Mouse (Mus musculus): ENCODE results near the gene Ifi208. TPM values are rescaled to one million over a fixed set of nuclear protein-coding genes. Genes with fewer than 3 reads are reported as not detected.

Gene Ifi208
- polyA plus RNA-seq, 1 experiment from 2014 or later = not detected

DNA sequence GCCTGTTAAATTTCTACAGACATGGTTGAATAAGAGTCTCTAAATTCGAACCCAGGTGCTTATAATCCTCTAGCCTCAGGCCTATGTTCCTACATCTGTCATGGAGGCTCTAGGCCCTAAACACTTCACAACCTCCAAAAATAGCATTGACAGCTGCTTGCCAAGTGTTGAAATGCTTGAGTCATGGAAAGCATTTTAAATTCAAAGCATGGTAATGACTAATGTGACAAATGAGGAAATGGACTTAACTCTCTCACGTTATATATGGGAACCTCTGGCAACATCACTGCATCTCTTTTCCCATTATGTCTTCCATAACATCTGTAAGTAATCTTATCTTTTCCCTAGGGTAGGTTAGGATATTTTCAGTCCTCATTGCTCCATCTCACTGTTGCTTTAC is 63.5 kb downstream of the Ifi208 start:
- Histone ChIP-seq H3K4me2 (no peak overlapping the region), H3K9me3 (replicated peaks) (no peaks in the 10 kb centered on the region), H3K4me1 (replicated peaks) (no peaks in the 10 kb centered on the region), H3K4me3 (replicated peaks) (no peak overlapping the region), H3K27ac (replicated peaks) (no peak overlapping the region), H3K9ac (no peak overlapping the region), H3K27me3 (no peaks in the 10 kb centered on the region), H3K36me3 (replicated peaks) (no peaks in the 10 kb centered on the region)
- WGBS (ENCODE audit: insufficient replicate concordance) = 29% methylated on average over 2 of the region's 2 CpGs
- no peak for ATAC-seq (ENCODE audit: insufficient read depth)

DNA sequence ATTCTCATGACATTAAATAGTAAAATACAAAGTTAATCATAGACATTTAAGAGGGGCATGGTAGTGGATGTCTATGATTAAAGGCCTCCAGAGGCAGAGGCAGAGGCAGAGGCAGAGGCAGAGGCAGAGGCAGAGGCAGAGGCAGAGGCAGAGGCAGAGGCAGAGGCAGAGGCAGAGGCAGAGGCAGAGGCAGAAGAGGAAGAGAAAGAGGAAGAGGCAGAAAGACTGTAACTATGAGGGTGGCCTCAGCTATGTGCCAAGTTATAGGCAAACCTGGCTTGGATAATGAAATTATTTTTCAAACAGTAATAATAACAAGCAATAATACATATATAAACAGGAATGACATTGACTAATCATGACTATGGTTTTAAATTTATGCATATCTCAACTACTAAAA is 67.1 kb downstream of the Ifi208 start:
- Histone ChIP-seq H3K9me3 (replicated peaks) (no peaks in the 10 kb centered on the region), H3K4me2 (no peak overlapping the region), H3K27ac (replicated peaks) (no peak overlapping the region), H3K36me3 (replicated peaks) (no peaks in the 10 kb centered on the region), H3K9ac (no peak overlapping the region), H3K4me3 (replicated peaks) (no peak overlapping the region), H3K27me3 (no peaks in the 10 kb centered on the region), H3K4me1 (replicated peaks) (no peaks in the 10 kb centered on the region)
- no peak for ATAC-seq (ENCODE audit: insufficient read depth)

DNA sequence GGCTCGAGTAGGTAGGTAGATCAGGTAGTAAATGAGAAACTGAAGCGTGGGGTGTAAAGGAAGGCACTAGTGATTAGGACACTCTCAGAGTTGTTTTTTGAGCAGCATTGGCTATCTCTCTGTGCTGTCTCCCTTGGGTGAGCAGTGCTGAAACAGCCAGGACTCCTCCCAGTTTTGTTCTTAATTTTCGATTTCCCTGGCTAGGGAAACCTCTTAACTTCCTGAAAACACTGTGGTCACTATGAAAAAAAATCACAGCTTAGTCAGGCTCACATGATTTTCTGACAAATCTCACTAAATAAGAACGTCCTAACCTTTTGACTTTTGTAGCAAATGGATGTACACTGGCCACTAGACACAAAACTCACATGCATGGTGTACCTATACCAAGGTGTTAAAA is 68.2 kb downstream of the Ifi208 start, which contains the start of gene Ifi207:
Ifi207 (minus strand) TSS at position 92 of the 400 bp plus-strand sequence.
- Histone ChIP-seq H3K27ac (replicated peaks) (no peak within 1 kb of the TSS), H3K9me3 (replicated peaks) (no peaks in the 10 kb centered on the region), H3K9ac (no peak within 1 kb of the TSS), H3K4me3 (replicated peaks) (no peak within 1 kb of the TSS), H3K4me2 (no peak within 1 kb of the TSS), H3K27me3 (no peaks in the 10 kb centered on the region), H3K36me3 (replicated peaks) (no peaks in the 10 kb centered on the region), H3K4me1 (replicated peaks) (no peaks in the 10 kb centered on the region)
- ATAC-seq (ENCODE audit: insufficient read depth) = no peak
- WGBS (ENCODE audit: insufficient replicate concordance) = 27% methylated on average over 4 of the region's 4 CpGs

DNA sequence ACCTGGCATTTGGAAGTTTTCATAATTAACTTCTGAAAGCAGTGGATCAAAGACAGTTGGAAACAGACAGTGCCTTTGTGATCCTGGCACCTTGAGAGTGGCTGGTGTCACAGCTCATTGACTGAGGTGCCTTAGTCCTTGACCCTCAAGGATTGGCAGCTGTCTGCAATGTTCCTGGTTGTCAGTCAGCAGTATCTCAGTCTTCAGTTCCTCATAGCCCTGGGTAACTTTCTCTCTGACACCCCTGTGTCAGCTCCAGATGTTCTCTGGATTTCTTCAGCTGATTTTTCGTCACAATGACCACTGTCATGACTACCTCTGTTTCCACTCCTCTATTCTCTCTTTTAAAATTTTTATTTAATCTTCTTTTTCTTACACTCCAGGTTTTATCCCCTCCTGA is 68.8 kb downstream of the Ifi208 start:
- H3K4me1 ChIP-seq (replicated peaks) = no peaks in the 10 kb centered on the region
- no peak overlapping the region for H3K4me3 ChIP-seq (replicated peaks)
- ATAC-seq (ENCODE audit: insufficient read depth) = no peak
- no peaks in the 10 kb centered on the region for H3K27me3 ChIP-seq
- no peaks in the 10 kb centered on the region for H3K36me3 ChIP-seq (replicated peaks)
- H3K4me2 ChIP-seq = no peak overlapping the region
- H3K9ac ChIP-seq = no peak overlapping the region
- no peaks in the 10 kb centered on the region for H3K9me3 ChIP-seq (replicated peaks)
- WGBS (ENCODE audit: insufficient replicate concordance) = 26% methylated on average over 1 of the region's 1 CpGs
- no peak overlapping the region for H3K27ac ChIP-seq (replicated peaks)

Small RNA genes within 50 kb of the gene (microRNA-seq; reads per million reads assigned to microRNA genes)
- not detected for gene Gm44339

Other genes with a start within 250 kb of the Ifi208 start
- 0.10 and 0.18 TPM in 2 replicates for gene Ifi206, start 182.6 kb upstream of the Ifi208 start, polyA plus RNA-seq (2015; fragmentation: Nextera tagmentation; extraction: Ambion mirVana)
- gene Ifi214, start 137.7 kb upstream of the Ifi208 start, polyA plus RNA-seq (2015; fragmentation: Nextera tagmentation; extraction: Ambion mirVana) = 0.02 TPM in 1 of 2 replicates, not detected in the other
- gene Ifi213, start 74.4 kb upstream of the Ifi208 start, polyA plus RNA-seq (2015; fragmentation: Nextera tagmentation; extraction: Ambion mirVana) = 0.17 and 0.38 TPM in 2 replicates
- 0.83 and 0.90 TPM in 2 replicates for gene Ifi209, start 42.8 kb upstream of the Ifi208 start, polyA plus RNA-seq (2015; fragmentation: Nextera tagmentation; extraction: Ambion mirVana)
- gene Ifi207, start 68.1 kb downstream of the Ifi208 start, polyA plus RNA-seq (2015; fragmentation: Nextera tagmentation; extraction: Ambion mirVana) = 1.3 and 1.4 TPM in 2 replicates
- 4.5 and 4.9 TPM in 2 replicates for gene Ifi204, start 93.3 kb downstream of the Ifi208 start, polyA plus RNA-seq (2015; fragmentation: Nextera tagmentation; extraction: Ambion mirVana)
- 1.9 and 3.1 TPM in 2 replicates for gene Ifi211, start 239.4 kb downstream of the Ifi208 start, polyA plus RNA-seq (2015; fragmentation: Nextera tagmentation; extraction: Ambion mirVana)